Mouse (Mus musculus): ENCODE data around the gene Kif21b. TPM values are rescaled to one million over a fixed set of nuclear protein-coding genes. Genes with fewer than 3 reads are reported as not detected.

The Kif21b gene
- total and polyA plus RNA-seq, 3 experiments: 4.0 to 34.0 TPM; not detected in 1

DNA sequence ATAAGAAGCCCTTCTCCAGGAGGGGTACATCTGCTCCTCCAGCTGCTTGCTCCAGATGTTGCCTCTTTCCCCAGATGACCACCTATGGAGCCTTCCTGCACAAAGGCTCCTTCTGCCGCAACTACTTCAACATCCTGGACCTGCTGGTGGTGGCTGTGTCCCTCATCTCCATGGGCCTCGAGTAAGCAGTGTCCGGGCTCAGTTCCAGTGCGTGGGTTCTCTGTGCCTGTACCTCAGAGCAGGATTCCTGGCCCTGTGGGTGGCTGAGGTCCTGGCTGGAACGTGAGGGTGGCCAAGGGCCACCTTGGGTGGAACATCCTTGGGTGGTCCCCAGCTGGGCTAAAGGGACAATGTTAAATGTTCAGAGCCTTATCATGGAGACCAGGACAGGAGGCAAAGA lies 36.4 kb upstream of the Kif21b start:
- no peaks in the 10 kb centered on the region for H3K36me3 ChIP-seq (ENCODE audit: control insufficient read depth in 1 of 2, insufficient read depth in 2 of 2, low read length in 2 of 2)
- H3K9me3 ChIP-seq (replicated peaks; ENCODE audit: insufficient read depth, low read length): no peaks in the 10 kb centered on the region
- no peak for TF ChIP-seq EP300 (IDR thresholded peaks at IDR 0.05; ENCODE audit: low read depth in 1 of 2, low read length in 2 of 2)
- no peak for TF ChIP-seq JUND (IDR thresholded peaks at IDR 0.05; ENCODE audit: low read depth, low read length)
- TF ChIP-seq RCOR1 (IDR thresholded peaks at IDR 0.05; ENCODE audit: low read depth, low read length): no peak
- TF ChIP-seq ZMIZ1 (IDR thresholded peaks at IDR 0.05; ENCODE audit: low read depth, low read length): no peak
- no peak for TF ChIP-seq UBTF (IDR thresholded peaks at IDR 0.05; ENCODE audit: borderline replicate concordance, insufficient read depth, low read depth, low read length)
- TF ChIP-seq MAZ (IDR thresholded peaks at IDR 0.05; ENCODE audit: low read depth, low read length): no peak
- no peak for TF ChIP-seq POLR2AphosphoS5 (IDR thresholded peaks at IDR 0.05; ENCODE audit: borderline replicate concordance, low read depth, low read length)
- TF ChIP-seq E2F4 (IDR thresholded peaks at IDR 0.05; ENCODE audit: borderline replicate concordance, low read depth, low read length): no peak
- TF ChIP-seq SIN3A (IDR thresholded peaks at IDR 0.05; ENCODE audit: low read length): no peak
- no peak for TF ChIP-seq CHD1 (IDR thresholded peaks at IDR 0.05; ENCODE audit: low read depth, low read length)
- TF ChIP-seq TAL1 (IDR thresholded peaks at IDR 0.05; ENCODE audit: low read length): no peak
- no peak for TF ChIP-seq TCF12 (IDR thresholded peaks at IDR 0.05; ENCODE audit: low read depth, low read length)
- no peak for TF ChIP-seq GABPA (IDR thresholded peaks at IDR 0.05; ENCODE audit: low read depth, low read length)
- no peak for TF ChIP-seq MYB (IDR thresholded peaks at IDR 0.05; ENCODE audit: low read depth, low read length)
- TF ChIP-seq POLR2AphosphoS2 (IDR thresholded peaks at IDR 0.05; ENCODE audit: low read length): no peak
- no peak for TF ChIP-seq MYC (IDR thresholded peaks at IDR 0.05; ENCODE audit: low read depth, low read length)
- no peak for TF ChIP-seq BHLHE40 (IDR thresholded peaks at IDR 0.05; ENCODE audit: borderline replicate concordance, low read depth, low read length)
- no peak overlapping the region for H3K27ac ChIP-seq (ENCODE audit: control insufficient read depth, low read depth, low read length)
- no peak for DNase-seq (ENCODE audit: low read depth, low spot score)
- no peaks in the 10 kb centered on the region for H3K79me2 ChIP-seq (ENCODE audit: control insufficient read depth, insufficient read depth, low read length, poor library complexity)
- no peaks in the 10 kb centered on the region; a peak in 2 of 4 replicates for H3K27me3 ChIP-seq (ENCODE audit: control insufficient read depth in 1 of 2, insufficient read depth in 2 of 2, low read length in 2 of 2)
- no peaks in the 10 kb centered on the region; a peak in 1 of 4 replicates for H3K4me1 ChIP-seq (ENCODE audit: control insufficient read depth in 1 of 2, insufficient read depth in 2 of 2, low read length in 2 of 2)
- no peak overlapping the region for H3K4me3 ChIP-seq (ENCODE audit: control insufficient read depth in 1 of 2, insufficient read depth in 1 of 2, low read depth in 2 of 2, low read length in 2 of 2)
- no peak overlapping the region for H3K9ac ChIP-seq (ENCODE audit: control insufficient read depth, low read depth, low read length, poor library complexity, severe bottlenecking)

- 0 out of 4 replicates have a peak, but pooled peaks cover 0 to 2% of the 10 kb centered on the region in 2 experiments for H3K27me3 ChIP-seq (ENCODE audit: control insufficient read depth in 1 of 2, insufficient read depth in 2 of 2, low read length in 2 of 2)
- no peak overlapping the region for H3K4me3 ChIP-seq (ENCODE audit: control insufficient read depth in 1 of 2, insufficient read depth in 1 of 2, low read depth in 2 of 2, low read length in 2 of 2)
- peak; percentile 17 for DNase-seq (ENCODE audit: low read depth, low spot score)
Observed at GRCm38 (mm10) chr1:136102094-136102493, 29.1 kb upstream of the Kif21b start.

More at GRCm38 (mm10) chr1:136102094-136102493, 29.1 kb upstream of the Kif21b start:
- H3K27ac ChIP-seq (ENCODE audit: control insufficient read depth, low read depth, low read length): no peak overlapping the region
- H3K9ac ChIP-seq (ENCODE audit: control insufficient read depth, low read depth, low read length, poor library complexity, severe bottlenecking): no peak overlapping the region
- H3K4me1 ChIP-seq (ENCODE audit: control insufficient read depth in 1 of 2, insufficient read depth in 2 of 2, low read length in 2 of 2): peaks cover 0 to 15% of the 10 kb centered on the region in 2 experiments; a peak in 2 of 4 replicates
- no peaks in the 10 kb centered on the region for H3K79me2 ChIP-seq (ENCODE audit: control insufficient read depth, insufficient read depth, low read length, poor library complexity)
- H3K9me3 ChIP-seq (replicated peaks; ENCODE audit: insufficient read depth, low read length): no peaks in the 10 kb centered on the region
- peaks cover 0 to 3% of the 10 kb centered on the region in 2 experiments; a peak in 2 of 4 replicates for H3K36me3 ChIP-seq (ENCODE audit: control insufficient read depth in 1 of 2, insufficient read depth in 2 of 2, low read length in 2 of 2)
- TF ChIP-seq MYB (IDR thresholded peaks at IDR 0.05; ENCODE audit: low read depth, low read length): no peak
- TF ChIP-seq CTCF (IDR thresholded peaks at IDR 0.05 in 2 of 3, conservative IDR thresholded peaks at IDR 0.05 in 1 of 3; ENCODE audit: control insufficient read depth in 1 of 3, insufficient read depth in 1 of 3, low read depth in 2 of 3, low read length in 3 of 3, poor library complexity in 1 of 3, severe bottlenecking in 1 of 3): no peak
- TF ChIP-seq CHD2 (IDR thresholded peaks at IDR 0.05; ENCODE audit: low read length): no peak
- no peak for TF ChIP-seq JUND (IDR thresholded peaks at IDR 0.05; ENCODE audit: low read depth, low read length)
- TF ChIP-seq MXI1 (IDR thresholded peaks at IDR 0.05; ENCODE audit: low read depth, low read length): no peak
